Mouse (Mus musculus) forebrain, postnatal 0 days (tissue): ENCODE results near the gene Kcnip1. TPM values are rescaled to one million over a fixed set of nuclear protein-coding genes. Genes with fewer than 3 reads are reported as not detected.

Experiments used
- ATAC-seq: fragments of 200-750 bp; cut with Nextera tagmentation; 2 replicates; pipeline ENCODE4 v1.8.0; 2017; ENCODE audit warnings: mild to moderate bottlenecking, moderate library complexity
- DNase-seq: peaks from one replicate; pipeline ENCODE4 v3.0.0-alpha.2; 2015
- H3K27ac ChIP-seq: fragments of 300-500 bp; sonication (generic); 2 replicates; pipeline ENCODE4 v1.5.1; 2014; ENCODE audit warnings: low read depth, mild to moderate bottlenecking, antibody characterized with exemption, low read length, moderate library complexity, mixed read lengths
- H3K27me3 ChIP-seq: fragments of 300-500 bp; sonication (generic); 2 replicates; pipeline ENCODE4 v1.6.1; 2014; ENCODE audit warnings: mild to moderate bottlenecking, low read length, mixed read lengths; ENCODE audit not compliant: insufficient read depth
- H3K36me3 ChIP-seq: fragments of 300-500 bp; sonication (generic); 2 replicates; pipeline ENCODE4 v1.6.1; 2014; ENCODE audit warnings: mild to moderate bottlenecking, moderate library complexity; ENCODE audit not compliant: insufficient read depth
- H3K4me1 ChIP-seq: fragments of 300-500 bp; sonication (generic); 2 replicates; pipeline ENCODE4 v1.6.1; 2014; ENCODE audit warnings: antibody characterized with exemption; ENCODE audit not compliant: insufficient read depth
- H3K4me2 ChIP-seq: fragments of 300-500 bp; sonication (generic); 2 replicates; pipeline ENCODE4 v1.6.1; 2014; ENCODE audit warnings: low read depth, mild to moderate bottlenecking, moderate library complexity
- H3K4me3 ChIP-seq: fragments of 300-500 bp; sonication (generic); 2 replicates; pipeline ENCODE4 v1.5.1; 2014; ENCODE audit warnings: low read depth, low read length, mixed read lengths
- H3K9ac ChIP-seq: fragments of 300-500 bp; sonication (generic); 2 replicates; pipeline ENCODE4 v1.6.1; 2014; ENCODE audit warnings: mild to moderate bottlenecking
- H3K9me3 ChIP-seq: fragments of 300-500 bp; sonication (generic); 2 replicates; pipeline ENCODE4 v1.6.1; 2016; ENCODE audit warnings: low read length
- CTCF ChIP-seq: sonication (generic); IDR thresholded peaks from 2 replicates; pipeline ENCODE4 v1.5.1; 2016; ENCODE audit warnings: antibody characterized with exemption, control low read depth, low read depth
- WGBS: fragments of 180-500 bp; shearing (Covaris S2); extraction: QIAGEN DNeasy Blood & Tissue Kit; methylation state at CpG from one replicate; pipeline ENCODE4 v1.1.7; 2014; 5-methylcytosine and 5-hydroxymethylcytosine counted together
- polyA plus RNA-seq: library from polyadenylated mRNA; unstranded; fragments of >200 nt; fragmentation: Nextera tagmentation; extraction: Ambion mirVana; gene quantifications from 2 replicates; pipeline ENCODE4 v1.2.1, GENCODE M21; 2015
- total RNA-seq: library from RNA; depleted of rRNA; stranded (reverse); fragments of >200 nt; gene quantifications from 2 replicates; pipeline ENCODE4 v1.2.3, GENCODE M21; 2014

The Kcnip1 gene
- total and polyA plus RNA-seq, 2 experiments from 2014 or later, result 91.0 to 92.6 TPM

GRCm38 (mm10) chr11:33908360-33909175, 84.4 kb downstream of the Kcnip1 start:
- 67% methylated on average over 4 of the region's 4 CpGs for WGBS
- Histone ChIP-seq H3K9ac (no peak overlapping the region), H3K27ac (no peak overlapping the region), H3K9me3 (no peaks in the 10 kb centered on the region), H3K27me3 (no peaks in the 10 kb centered on the region), H3K36me3 (no peaks in the 10 kb centered on the region), H3K4me1 (no peaks in the 10 kb centered on the region), H3K4me3 (no peak overlapping the region), H3K4me2 (no peak overlapping the region)
- no peak for TF ChIP-seq CTCF
- DNase-seq, result no peak
- ATAC-seq, result peak; percentile 36; the same call in 1 of the 2 replicates

GRCm38 (mm10) chr11:33903494-33903893, 89.5 kb downstream of the Kcnip1 start:
- DNase-seq (no peak), ATAC-seq (no peak)
- no peak for TF ChIP-seq CTCF
- 66% methylated on average over 6 of the region's 6 CpGs for WGBS
- H3K9me3 ChIP-seq, result no peaks in the 10 kb centered on the region
- no peaks in the 10 kb centered on the region for H3K27me3 ChIP-seq
- no peak overlapping the region for H3K27ac ChIP-seq
- H3K36me3 ChIP-seq, result no peaks in the 10 kb centered on the region
- no peak overlapping the region for H3K4me3 ChIP-seq
- no peak overlapping the region for H3K9ac ChIP-seq
- no peak overlapping the region for H3K4me2 ChIP-seq
- H3K4me1 ChIP-seq, result no peaks in the 10 kb centered on the region

- Histone ChIP-seq H3K4me1 (no peaks in the 10 kb centered on the region), H3K36me3 (no peaks in the 10 kb centered on the region), H3K4me3 (no peak overlapping the region), H3K27ac (no peak overlapping the region), H3K27me3 (no peaks in the 10 kb centered on the region), H3K9me3 (no peaks in the 10 kb centered on the region), H3K9ac (no peak overlapping the region), H3K4me2 (no peak overlapping the region)
- ATAC-seq, result no peak
- whole genome bisulfite sequencing, result 85% methylated on average over 10 of the region's 10 CpGs
- TF ChIP-seq CTCF, result no peak
- DNase-seq, result no peak
Measured at GRCm38 (mm10) chr11:33902377-33902776, 90.6 kb downstream of the Kcnip1 start.

- Histone ChIP-seq H3K4me3 (no peak overlapping the region), H3K9ac (no peak overlapping the region), H3K4me2 (no peak overlapping the region), H3K4me1 (no peaks in the 10 kb centered on the region), H3K27me3 (no peaks in the 10 kb centered on the region), H3K36me3 (no peaks in the 10 kb centered on the region), H3K27ac (no peak overlapping the region), H3K9me3 (no peaks in the 10 kb centered on the region)
- DNase-seq (no peak), ATAC-seq (no peak)
- TF ChIP-seq CTCF, result no peak
- WGBS, result 77% methylated on average over 2 of the region's 2 CpGs
Measured at GRCm38 (mm10) chr11:33901783-33902182, 91.2 kb downstream of the Kcnip1 start.

GRCm38 (mm10) chr11:33891084-33891483, 101.9 kb downstream of the Kcnip1 start:
- Histone ChIP-seq H3K36me3 (no peaks in the 10 kb centered on the region), H3K27me3 (no peaks in the 10 kb centered on the region), H3K4me1 (no peaks in the 10 kb centered on the region), H3K4me3 (no peak overlapping the region), H3K4me2 (no peak overlapping the region), H3K27ac (no peak overlapping the region), H3K9me3 (no peaks in the 10 kb centered on the region), H3K9ac (no peak overlapping the region)
- TF ChIP-seq CTCF, result no peak
- ATAC-seq (no peak), DNase-seq (no peak)
- WGBS, result 88% methylated on average over 4 of the region's 4 CpGs

GRCm38 (mm10) chr11:33890382-33890781, 102.6 kb downstream of the Kcnip1 start:
- Histone ChIP-seq H3K27me3 (no peaks in the 10 kb centered on the region), H3K36me3 (no peaks in the 10 kb centered on the region), H3K9ac (no peak overlapping the region), H3K9me3 (no peaks in the 10 kb centered on the region), H3K4me2 (no peak overlapping the region), H3K27ac (no peak overlapping the region), H3K4me3 (no peak overlapping the region), H3K4me1 (no peaks in the 10 kb centered on the region)
- 47% methylated on average over 2 of the region's 2 CpGs for WGBS
- ATAC-seq, result 0 out of 2 replicates have a peak, but pooled peaks have one; percentile 43
- TF ChIP-seq CTCF, result no peak
- DNase-seq, result no peak

- no peaks in the 10 kb centered on the region for H3K9me3 ChIP-seq
- 93% methylated on average over 3 of the region's 3 CpGs for WGBS
- ATAC-seq, result no peak
- no peak overlapping the region for H3K4me3 ChIP-seq
- no peak overlapping the region for H3K9ac ChIP-seq
- H3K27ac ChIP-seq, result no peak overlapping the region
- no peak for DNase-seq
- no peaks in the 10 kb centered on the region for H3K36me3 ChIP-seq
- no peak for TF ChIP-seq CTCF
- no peak overlapping the region for H3K4me2 ChIP-seq
- no peaks in the 10 kb centered on the region for H3K4me1 ChIP-seq
- no peaks in the 10 kb centered on the region for H3K27me3 ChIP-seq
Measured at GRCm38 (mm10) chr11:33887660-33888059, 105.3 kb downstream of the Kcnip1 start.
